Mouse (Mus musculus) lung, adult 2 months (tissue): ENCODE results near the gene Rhd. TPM values are rescaled to one million over a fixed set of nuclear protein-coding genes. Genes with fewer than 3 reads are reported as not detected.

Experiments used
- DNase-seq: peaks from one replicate; pipeline ENCODE4 v3.0.0; 2022
- H3K4me1 ChIP-seq: fragments of 200-500 bp; 2 replicates; pipeline ENCODE4 v1.6.1; 2011; ENCODE audit warnings: low read length; ENCODE audit not compliant: control insufficient read depth, insufficient read depth
- H3K4me3 ChIP-seq: fragments of 200-500 bp; replicated peaks from 2 replicates; pipeline ENCODE3; 2011; ENCODE audit warnings: low read depth, mild to moderate bottlenecking, control low read depth, low read length; ENCODE audit errors: extremely low read depth
- CTCF ChIP-seq: fragments of 200-500 bp; IDR thresholded peaks from 2 replicates; pipeline ENCODE4 v1.5.1; 2011; ENCODE audit warnings: mild to moderate bottlenecking, low read length, control low read depth; ENCODE audit not compliant: insufficient read depth
- POLR2A ChIP-seq: fragments of 200-500 bp; IDR thresholded peaks from 2 replicates; pipeline ENCODE4 v1.6.1; 2011; ENCODE audit warnings: low read depth, mild to moderate bottlenecking, control low read depth, low read length, borderline replicate concordance; ENCODE audit errors: extremely low read depth
- WGBS: fragments of 180-500 bp; shearing (Covaris S2); methylation state at CpG from one replicate; pipeline ENCODE4 v1.1.7; 2018; 5-methylcytosine and 5-hydroxymethylcytosine counted together
- polyA plus RNA-seq: library from polyadenylated mRNA; depleted of rRNA; stranded (reverse); fragments of >200 nt; gene quantifications from 2 replicates; pipeline ENCODE4 v1.2.3, GENCODE M21; 2012

Gene Rhd
- polyA plus RNA-seq, 1 experiment, result 0.14 TPM

GRCm38 (mm10) chr4:134855371-134855770 lies 9.0 kb upstream of the Rhd start:
- no peak overlapping the region for H3K4me3 ChIP-seq
- TF ChIP-seq CTCF (no peak), POLR2A (no peak)
- WGBS, result 69% methylated on average over 3 of the region's 3 CpGs
- no peak for DNase-seq
- H3K4me1 ChIP-seq, result peaks cover 5% of the 10 kb centered on the region; the same call in 1 of the 2 replicates

DNA sequence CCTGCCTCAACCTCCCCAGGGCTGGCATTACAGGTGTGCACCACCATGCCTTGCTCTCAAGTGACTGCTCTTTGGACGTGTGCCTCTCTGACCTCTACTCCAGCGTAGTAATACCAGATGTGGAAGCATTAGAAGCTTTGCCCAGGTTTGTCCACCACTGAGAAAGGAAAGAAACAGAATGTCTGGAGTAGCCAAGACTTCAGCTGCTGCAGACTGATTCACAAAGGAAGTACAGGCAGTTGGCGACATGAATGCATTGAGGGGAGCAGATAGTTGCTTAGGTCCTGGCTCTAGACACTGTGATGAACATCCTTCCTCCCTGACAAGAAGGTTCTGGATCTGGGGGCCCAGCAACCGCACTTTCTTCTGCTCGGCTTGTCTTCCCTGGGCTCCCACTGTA lies 8.3 kb upstream of the Rhd start:
- DNase-seq, result no peak
- TF ChIP-seq CTCF (no peak), POLR2A (no peak)
- 53% methylated on average over 5 of the region's 5 CpGs for WGBS

DNA sequence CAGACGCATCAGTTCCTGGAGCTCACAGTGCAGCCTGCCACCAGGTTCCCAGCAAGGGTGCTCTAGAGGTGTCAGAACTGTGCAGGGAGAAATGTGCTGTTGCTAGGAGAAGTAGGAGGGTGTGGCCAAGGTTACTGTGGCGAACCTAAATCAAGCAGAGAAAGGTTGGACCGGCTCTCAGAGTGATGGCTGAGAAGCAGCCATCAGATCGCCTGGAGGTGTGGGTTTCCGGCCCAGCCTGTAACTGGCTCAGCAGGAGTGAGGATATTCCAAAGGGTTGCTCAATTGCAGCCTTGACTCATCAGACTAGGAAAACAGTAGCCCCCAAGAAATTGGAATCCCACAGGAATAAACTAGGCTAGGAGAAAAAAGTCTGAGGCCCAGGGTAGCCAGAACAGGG lies 7.8 kb upstream of the Rhd start:
- DNase-seq, result no peak
- WGBS, result 53% methylated on average over 5 of the region's 5 CpGs
- Histone ChIP-seq H3K4me1 (peaks cover 5% of the 10 kb centered on the region; the same call in 1 of the 2 replicates), H3K4me3 (no peak overlapping the region)
- no peak for TF ChIP-seq POLR2A
- TF ChIP-seq CTCF, result no peak

More for the DNA sequence above, 8.3 kb upstream of the Rhd start:
- Histone ChIP-seq H3K4me1 (peaks cover 5% of the 10 kb centered on the region; the same call in 1 of the 2 replicates), H3K4me3 (no peak overlapping the region)

DNA sequence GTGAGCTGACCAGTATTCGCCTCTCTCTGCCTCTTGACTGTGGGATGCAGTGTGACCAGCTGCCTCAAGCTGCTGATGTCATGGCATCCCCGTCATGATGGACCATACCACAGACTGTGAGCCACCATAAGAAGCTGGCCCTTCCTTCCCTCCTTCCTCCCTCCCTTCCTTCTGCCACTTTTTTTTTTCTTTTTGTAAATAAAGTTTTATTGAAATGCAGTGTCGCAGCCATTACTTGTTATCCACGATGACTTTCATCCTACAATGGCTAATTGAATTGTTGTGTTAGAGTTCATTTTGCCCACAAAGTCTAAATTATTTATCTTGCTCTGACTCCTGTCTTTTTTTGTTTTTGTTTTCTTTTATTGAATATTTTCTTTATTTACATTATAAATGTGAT lies 5.8 kb upstream of the Rhd start:
- 80% methylated on average over 4 of the region's 4 CpGs for WGBS
- no peak for TF ChIP-seq CTCF
- TF ChIP-seq POLR2A, result no peak
- no peaks in the 10 kb centered on the region for H3K4me1 ChIP-seq
- no peak for DNase-seq
- H3K4me3 ChIP-seq, result no peak overlapping the region

DNA sequence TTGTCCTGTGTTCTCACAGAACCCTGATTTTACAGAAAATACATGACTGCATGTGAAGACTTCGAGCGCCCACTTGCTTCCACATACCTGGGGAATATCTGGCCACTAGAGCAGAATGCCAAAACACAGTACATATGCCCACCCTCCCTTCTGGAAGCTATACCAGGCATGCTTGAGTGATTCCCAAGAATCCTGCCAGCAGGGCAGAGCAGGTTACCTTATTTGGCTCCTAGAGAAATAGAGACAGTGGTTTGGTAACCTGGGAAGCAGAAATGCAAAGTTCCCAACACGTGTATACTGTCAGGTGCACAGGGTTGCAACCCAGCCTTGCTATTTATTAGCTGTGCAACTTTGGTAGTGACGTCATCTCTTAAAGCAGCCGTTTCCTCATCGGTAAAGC lies 2.5 kb upstream of the Rhd start:
- no peak for DNase-seq
- WGBS, result 61% methylated on average over 6 of the region's 6 CpGs
- TF ChIP-seq CTCF (no peak), POLR2A (no peak)
- H3K4me3 ChIP-seq, result no peak overlapping the region
- no peaks in the 10 kb centered on the region for H3K4me1 ChIP-seq

GRCm38 (mm10) chr4:134862996-134863395 lies 1.3 kb upstream of the Rhd start:
- TF ChIP-seq CTCF (no peak), POLR2A (no peak)
- DNase-seq, result no peak
- no peaks in the 10 kb centered on the region for H3K4me1 ChIP-seq
- 78% methylated on average over 7 of the region's 7 CpGs for WGBS
- H3K4me3 ChIP-seq, result no peak overlapping the region

DNA sequence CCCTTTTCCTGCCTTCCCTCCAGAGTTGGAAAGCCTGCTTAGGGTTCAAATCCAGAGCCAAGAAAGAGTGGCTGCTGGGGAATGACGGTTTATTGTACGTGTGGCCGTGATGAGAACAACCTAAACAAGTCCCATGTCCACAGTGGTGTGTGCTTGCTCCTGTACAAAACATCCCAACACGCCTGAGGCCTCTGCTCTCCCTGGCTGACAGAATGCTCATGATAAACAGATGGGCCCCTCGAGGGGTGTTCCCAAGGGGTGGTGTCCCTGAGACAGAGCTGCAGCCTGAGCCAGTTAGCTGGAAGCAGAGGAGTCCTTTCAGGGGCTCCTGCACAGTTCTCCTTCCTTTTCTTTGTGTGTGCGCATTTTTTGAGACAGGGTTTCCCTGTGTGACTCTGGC lies 1.0 kb downstream of the Rhd start:
- no peaks in the 10 kb centered on the region for H3K4me1 ChIP-seq
- TF ChIP-seq POLR2A, result no peak
- no peak for TF ChIP-seq CTCF
- no peak overlapping the region for H3K4me3 ChIP-seq
- 68% methylated on average over 6 of the region's 6 CpGs for WGBS
- DNase-seq, result no peak

GRCm38 (mm10) chr4:134865789-134866188 lies 1.5 kb downstream of the Rhd start:
- Histone ChIP-seq H3K4me3 (no peak overlapping the region), H3K4me1 (no peaks in the 10 kb centered on the region)
- TF ChIP-seq CTCF, result no peak
- TF ChIP-seq POLR2A, result no peak
- DNase-seq, result no peak
- WGBS, result 79% methylated on average over 5 of the region's 5 CpGs

DNA sequence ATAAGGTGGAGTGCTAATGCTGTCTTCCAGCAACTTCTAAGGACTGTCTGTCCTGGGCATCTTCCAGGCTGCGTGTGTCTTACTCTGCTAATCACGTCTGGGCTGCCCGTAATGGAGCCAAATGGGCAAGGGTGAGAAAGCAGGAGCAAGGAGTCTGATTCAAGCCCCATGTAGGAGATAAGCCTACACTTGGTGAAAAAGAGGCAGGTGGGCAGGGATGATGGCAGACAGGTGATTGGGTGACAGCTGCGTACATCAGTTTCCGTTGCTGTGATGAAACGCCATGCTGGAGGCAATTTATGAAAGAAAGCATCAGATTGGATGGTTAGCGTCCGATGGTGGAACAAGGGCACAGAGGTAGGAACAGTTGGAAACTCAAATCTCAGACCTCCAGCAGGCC lies 2.9 kb downstream of the Rhd start:
- Histone ChIP-seq H3K4me3 (no peak overlapping the region), H3K4me1 (no peaks in the 10 kb centered on the region)
- no peak for TF ChIP-seq CTCF
- no peak for DNase-seq
- 90% methylated on average over 8 of the region's 8 CpGs for WGBS

GRCm38 (mm10) chr4:134867661-134868060 lies 3.3 kb downstream of the Rhd start:
- Histone ChIP-seq H3K4me1 (no peaks in the 10 kb centered on the region), H3K4me3 (no peak overlapping the region)
- no peak for DNase-seq
- TF ChIP-seq POLR2A (no peak), CTCF (no peak)
- 85% methylated on average over 8 of the region's 8 CpGs for WGBS

GRCm38 (mm10) chr4:134868065-134868464 lies 3.7 kb downstream of the Rhd start:
- H3K4me3 ChIP-seq, result no peak overlapping the region
- H3K4me1 ChIP-seq, result no peaks in the 10 kb centered on the region
- WGBS, result 85% methylated on average over 10 of the region's 10 CpGs
- TF ChIP-seq CTCF (no peak), POLR2A (no peak)
- DNase-seq, result no peak
